Mouse (Mus musculus): ENCODE measurements around the gene Pln. TPM values are rescaled to one million over a fixed set of nuclear protein-coding genes. Genes with fewer than 3 reads are reported as not detected.

The Pln gene
- 1,000 to 10,000 TPM; 4,397 to 5,124 TPM for total RNA-seq (2021)

DNA sequence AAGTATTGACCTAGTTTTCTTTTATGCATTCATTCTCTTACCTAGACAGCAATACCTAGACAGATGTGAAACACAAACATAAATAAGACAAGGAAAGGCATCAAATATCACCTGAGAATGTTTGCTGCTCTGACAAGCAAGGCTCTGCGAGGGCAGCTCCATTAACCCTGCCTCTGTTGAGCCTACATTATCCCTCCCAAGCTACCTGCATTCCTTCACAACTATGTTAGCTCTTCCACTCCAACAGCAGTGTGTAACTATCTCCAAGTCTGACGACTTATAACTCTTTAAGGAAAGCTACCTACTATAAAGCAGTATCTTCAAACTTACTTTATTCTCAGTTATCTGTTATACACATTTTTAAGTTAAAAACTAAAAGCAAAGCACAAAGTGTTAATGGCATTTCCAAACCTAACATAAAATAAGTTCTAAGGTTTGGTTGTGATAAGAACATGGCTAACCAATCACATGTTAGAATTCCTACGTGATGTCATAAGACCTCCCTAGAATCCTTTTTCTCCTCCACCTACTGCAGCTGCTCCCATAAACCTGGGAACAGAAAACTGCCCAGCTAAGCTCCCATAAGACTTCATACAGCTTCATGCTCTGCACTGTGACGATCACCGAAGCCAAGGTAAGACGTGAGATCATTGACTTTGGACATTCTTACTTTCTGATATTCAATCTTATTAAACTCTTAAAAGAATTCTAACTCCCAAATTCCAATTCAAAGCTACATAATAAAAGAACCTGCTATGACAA lies at the start of gene Pln:
TSS of gene Pln (plus strand) at position 506 of the 762 bp plus-strand sequence.
- peak; percentile 72 to 74 for DNase-seq

DNA sequence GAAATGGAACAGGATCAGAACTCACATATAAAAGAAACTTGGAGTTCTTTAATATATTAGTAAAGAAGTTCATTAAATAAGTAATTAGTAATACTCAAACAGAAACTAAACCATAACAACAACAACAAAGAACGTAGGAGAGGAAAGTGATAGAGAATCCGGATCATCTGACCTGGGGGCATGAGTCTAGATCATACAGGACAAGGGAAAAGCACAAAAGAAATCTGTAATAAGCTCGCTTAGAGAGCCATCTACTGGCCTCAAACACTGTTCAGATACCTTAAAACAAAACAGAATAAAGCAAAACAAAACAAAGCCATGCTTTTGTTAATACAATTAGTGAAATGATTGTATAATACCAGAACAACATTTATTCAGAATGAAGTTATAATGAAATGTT lies 31.6 kb upstream of the Pln start:
- peak in 1 of 2 experiments; percentile 48 for DNase-seq
- intact Hi-C loops (cut with DNase I), result loop anchor here (1.0 to 10.0 kb wide), 3 partner anchors 191 to 771 kb away; no protein-coding TSS in a partner anchor

More for the DNA sequence above, at the start of gene Pln:
- intact Hi-C loops (cut with DNase I), result no loop called here

GRCm38 (mm10) chr10:53306674-53307073 lies 30.8 kb upstream of the Pln start:
- DNase-seq, result no peak
- intact Hi-C loops (cut with DNase I), result loop anchor here (1.0 to 10.0 kb wide), 3 partner anchors 191 to 772 kb away; no protein-coding TSS in a partner anchor

- intact Hi-C loops (cut with DNase I), result no loop called here
- DNase-seq, result no peak
These were observed 14.1 kb upstream of the Pln start for GRCm38 (mm10) chr10:53323367-53323766.

DNA sequence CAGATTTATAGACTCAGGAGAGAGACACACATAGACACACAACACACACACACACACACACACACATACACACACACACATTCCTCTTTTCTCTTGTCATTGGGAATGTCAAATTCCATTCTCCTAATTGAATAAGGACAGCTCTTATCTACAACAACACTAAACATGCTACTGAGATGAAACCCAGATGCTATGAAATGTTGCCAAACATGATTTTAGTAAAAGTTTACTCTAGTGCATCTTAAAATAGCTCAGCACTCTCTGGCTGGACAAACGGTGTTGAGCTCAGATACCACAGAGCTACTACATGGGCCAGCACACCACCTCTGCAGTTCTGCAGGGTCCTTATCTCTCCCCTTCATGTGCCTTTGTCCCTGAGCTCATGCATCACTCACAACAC lies 12.8 kb upstream of the Pln start:
- intact Hi-C loops (cut with DNase I), result no loop called here
- peak; percentile 80 to 81 for DNase-seq

GRCm38 (mm10) chr10:53326367-53326766 lies 11.1 kb upstream of the Pln start:
- no peak for DNase-seq
- intact Hi-C loops (cut with DNase I), result no loop called here

- DNase-seq, result peak in 1 of 2 experiments; percentile 30
- intact Hi-C loops (cut with DNase I), result no loop called here
These were observed 8.2 kb upstream of the Pln start for GRCm38 (mm10) chr10:53329257-53329656.

- no peak for DNase-seq
- intact Hi-C loops (cut with DNase I), result no loop called here
These were observed 4.7 kb upstream of the Pln start for GRCm38 (mm10) chr10:53332752-53333151.

DNA sequence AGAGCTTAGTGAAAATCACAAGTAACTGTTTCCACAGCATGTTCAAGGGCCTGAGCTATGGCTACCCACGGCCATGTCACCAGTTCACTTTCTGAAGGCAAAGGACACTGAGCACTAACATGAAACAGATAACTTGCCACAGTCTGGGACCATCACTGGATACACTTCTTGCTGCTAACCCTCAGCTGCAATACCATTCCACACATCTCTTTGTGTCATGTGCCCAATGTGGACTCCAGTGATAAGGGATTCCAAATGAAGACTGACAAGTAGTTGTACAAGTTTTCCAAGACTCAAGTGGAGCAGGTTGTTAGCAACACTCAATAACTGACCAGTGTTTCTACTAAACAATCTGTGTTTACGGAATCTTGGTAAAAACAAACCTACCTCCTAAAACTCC lies 2.2 kb upstream of the Pln start:
- DNase-seq, result peak in 1 of 2 experiments; percentile 49
- intact Hi-C loops (cut with DNase I), result loop anchor here (2.0 kb wide), 1 partner anchor 156 kb away; no protein-coding TSS in a partner anchor

GRCm38 (mm10) chr10:53335974-53336373 lies 1.5 kb upstream of the Pln start:
- no peak for DNase-seq
- intact Hi-C loops (cut with DNase I), result loop anchor here (2.0 kb wide), 1 partner anchor 157 kb away; no protein-coding TSS in a partner anchor

- intact Hi-C loops (cut with DNase I), result no loop called here
- no peak for DNase-seq
These were observed 1.6 kb downstream of the Pln start for GRCm38 (mm10) chr10:53339045-53339444.

GRCm38 (mm10) chr10:53341288-53341965 lies 4.0 kb downstream of the Pln start:
- peak in 1 of 2 experiments; percentile 52 for DNase-seq
- intact Hi-C loops (cut with DNase I), result loop anchor here (2.0 to 10.0 kb wide), 3 partner anchors 227 to 453 kb away; no protein-coding TSS in a partner anchor

DNA sequence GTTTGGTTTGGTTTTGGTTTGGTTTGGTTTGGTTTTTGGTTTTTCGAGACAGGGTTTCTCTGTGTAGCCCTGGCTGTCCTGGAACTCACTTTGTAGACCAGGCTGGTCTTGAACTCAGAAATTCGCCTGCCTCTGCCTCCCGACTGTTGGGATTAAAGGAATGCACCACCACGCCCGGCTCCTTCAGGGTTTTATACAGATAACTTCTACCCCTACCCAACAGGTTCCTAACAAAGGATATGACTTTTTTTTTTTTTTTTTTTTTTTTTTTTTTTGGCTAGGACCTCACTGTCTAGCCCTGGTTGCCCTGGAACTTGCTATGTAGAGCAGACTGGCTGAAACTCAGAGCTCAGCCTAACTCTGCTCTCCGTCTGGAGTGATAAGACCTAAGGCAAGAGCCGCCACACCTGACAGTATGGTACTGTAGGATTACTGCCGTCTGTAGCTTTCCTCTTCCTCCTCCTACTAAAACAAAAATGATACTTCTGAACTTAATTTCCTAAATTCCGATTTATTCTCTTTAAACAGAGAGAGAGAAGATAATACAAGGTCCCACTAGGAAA lies 4.8 kb downstream of the Pln start:
- intact Hi-C loops (cut with DNase I), result loop anchor here (10.0 kb wide), 1 partner anchor 453 kb away; no protein-coding TSS in a partner anchor
- no peak for DNase-seq

GRCm38 (mm10) chr10:53343384-53343783 lies 5.9 kb downstream of the Pln start:
- DNase-seq, result peak in 1 of 2 experiments; percentile 45

DNA sequence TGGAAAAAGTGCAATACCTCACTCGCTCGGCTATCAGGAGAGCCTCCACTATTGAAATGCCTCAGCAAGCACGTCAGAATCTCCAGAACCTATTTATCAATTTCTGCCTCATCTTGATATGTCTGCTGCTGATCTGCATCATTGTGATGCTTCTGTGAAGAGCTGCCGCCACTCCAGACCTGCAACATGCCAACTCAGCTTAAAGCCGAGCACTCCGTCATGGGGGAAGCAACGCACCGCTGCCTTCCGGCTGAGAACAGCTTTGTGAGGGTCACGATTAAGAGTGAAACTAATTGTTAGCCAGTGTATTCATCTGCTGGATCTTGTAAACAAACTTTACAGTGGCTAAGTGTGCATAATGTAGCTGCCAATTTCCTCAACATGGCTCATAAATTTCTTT lies 6.4 kb downstream of the Pln start:
- intact Hi-C loops (cut with DNase I), result loop anchor here (10.0 kb wide), 1 partner anchor 451 kb away; no protein-coding TSS in a partner anchor
- DNase-seq, result peak in 1 of 2 experiments; percentile 37

More at GRCm38 (mm10) chr10:53343384-53343783, 5.9 kb downstream of the Pln start:
- intact Hi-C loops (cut with DNase I), result loop anchor here (10.0 kb wide), 1 partner anchor 451 kb away; no protein-coding TSS in a partner anchor

GRCm38 (mm10) chr10:53345508-53345907 lies 8.0 kb downstream of the Pln start:
- intact Hi-C loops (cut with DNase I), result loop anchor here (10.0 kb wide), 1 partner anchor 449 kb away; no protein-coding TSS in a partner anchor
- DNase-seq, result no peak

- DNase-seq, result peak; percentile 75 to 82
- intact Hi-C loops (cut with DNase I), result loop anchor here (10.0 kb wide), 1 partner anchor 448 kb away; no protein-coding TSS in a partner anchor
These were observed 9.0 kb downstream of the Pln start for GRCm38 (mm10) chr10:53346506-53346905.

GRCm38 (mm10) chr10:53346916-53347315 lies 9.4 kb downstream of the Pln start:
- peak in 1 of 2 experiments; percentile 54 for DNase-seq
- intact Hi-C loops (cut with DNase I), result loop anchor here (10.0 kb wide), 1 partner anchor 448 kb away; no protein-coding TSS in a partner anchor

DNA sequence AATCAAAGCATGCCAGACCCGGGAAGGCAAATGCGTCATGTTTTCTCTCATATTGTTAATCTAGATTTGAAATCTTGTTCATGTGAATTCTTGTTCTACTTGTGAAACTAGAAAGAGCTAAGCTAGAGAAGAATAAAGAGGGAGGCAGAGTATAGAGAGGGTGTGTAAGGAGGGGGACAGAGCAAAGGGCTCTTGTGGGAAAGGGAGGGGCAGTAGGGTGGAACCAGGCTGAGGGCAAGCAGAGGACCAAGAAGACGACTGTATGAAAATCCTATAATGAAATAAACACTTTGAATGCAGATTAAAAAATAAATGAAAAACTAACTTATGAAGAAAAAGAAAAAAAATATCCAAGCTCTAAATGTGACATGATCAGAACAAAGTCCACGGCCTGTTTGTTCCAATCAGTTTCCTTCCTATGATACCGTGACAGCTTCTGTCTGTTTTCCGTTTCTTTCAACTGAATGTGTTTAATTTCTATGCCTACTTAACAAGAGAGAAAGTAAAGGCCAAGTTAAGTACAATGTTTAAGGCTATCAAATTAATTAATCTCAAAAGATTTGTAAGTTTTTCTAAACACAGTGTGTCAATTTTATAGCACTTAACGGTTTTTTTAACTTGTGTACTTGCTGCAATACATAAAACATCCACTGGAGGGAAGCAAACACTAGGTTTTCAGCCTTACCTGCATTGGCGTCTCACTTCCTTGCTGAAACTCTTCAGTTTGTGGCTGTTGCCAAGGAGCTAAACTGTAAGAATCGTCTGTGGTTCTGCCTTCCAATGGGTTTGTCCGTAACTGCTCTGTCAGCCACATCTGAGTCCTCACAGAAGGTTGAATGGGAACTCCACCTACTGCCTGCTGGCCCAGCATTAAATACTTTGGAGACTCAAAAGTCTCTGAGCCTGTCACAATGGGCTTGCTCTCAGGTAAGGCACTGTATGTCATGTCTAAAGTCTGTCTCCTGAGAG lies 10.6 kb downstream of the Pln start:
- intact Hi-C loops (cut with DNase I), result loop anchor here (1.0 to 10.0 kb wide), 5 partner anchors 31 to 447 kb away; partner anchors contain the start of gene Cep85l

More for the DNA sequence above, 10.6 kb downstream of the Pln start:
- DNase-seq, result peak; percentile 72 to 88
